Mouse (Mus musculus): ENCODE results near the gene Tenm3.

Tenm3 gene

GRCm38 (mm10) chr8:48236968-48237367, 606.8 kb downstream of the Tenm3 start:
- no peak for DNase-seq

- no peak for DNase-seq
Observed at GRCm38 (mm10) chr8:48232927-48233326, 610.8 kb downstream of the Tenm3 start.

- DNase-seq = no peak
Observed at GRCm38 (mm10) chr8:48231882-48232281, 611.9 kb downstream of the Tenm3 start.

- DNase-seq = no peak
Observed at GRCm38 (mm10) chr8:48231389-48231788, 612.4 kb downstream of the Tenm3 start.

GRCm38 (mm10) chr8:48228676-48229075, 615.1 kb downstream of the Tenm3 start:
- no peak for DNase-seq

GRCm38 (mm10) chr8:48224753-48225152, 619.0 kb downstream of the Tenm3 start:
- no peak for DNase-seq

GRCm38 (mm10) chr8:48222429-48222769, 621.4 kb downstream of the Tenm3 start:
- peak; percentile 68 for DNase-seq

- no peak for DNase-seq
Observed at GRCm38 (mm10) chr8:48221724-48222428, 621.9 kb downstream of the Tenm3 start.

- DNase-seq = no peak
Observed at GRCm38 (mm10) chr8:48221304-48221703, 622.4 kb downstream of the Tenm3 start.

GRCm38 (mm10) chr8:48220529-48221181, 623.1 kb downstream of the Tenm3 start:
- no peak for DNase-seq

GRCm38 (mm10) chr8:48215071-48215501, 628.7 kb downstream of the Tenm3 start:
- peak; percentile 81 for DNase-seq

- DNase-seq = no peak
Observed at GRCm38 (mm10) chr8:48214386-48214785, 629.4 kb downstream of the Tenm3 start.

- no peak for DNase-seq
Observed at GRCm38 (mm10) chr8:48211931-48212330, 631.8 kb downstream of the Tenm3 start.

GRCm38 (mm10) chr8:48207567-48207966, 636.2 kb downstream of the Tenm3 start:
- peak; percentile 35 for DNase-seq

- DNase-seq = no peak
Observed at GRCm38 (mm10) chr8:48206922-48207321, 636.8 kb downstream of the Tenm3 start.

GRCm38 (mm10) chr8:48204838-48205345, 638.9 kb downstream of the Tenm3 start:
- no peak for DNase-seq

- no peak for DNase-seq
Observed at GRCm38 (mm10) chr8:48204114-48204837, 639.5 kb downstream of the Tenm3 start.

GRCm38 (mm10) chr8:48203611-48204010, 640.1 kb downstream of the Tenm3 start:
- no peak for DNase-seq

GRCm38 (mm10) chr8:48203161-48203560, 640.6 kb downstream of the Tenm3 start:
- DNase-seq = no peak

- no peak for DNase-seq
Observed at GRCm38 (mm10) chr8:48202632-48203031, 641.1 kb downstream of the Tenm3 start.

GRCm38 (mm10) chr8:48199171-48199570, 644.6 kb downstream of the Tenm3 start:
- DNase-seq = no peak

GRCm38 (mm10) chr8:48195971-48196370, 647.8 kb downstream of the Tenm3 start:
- DNase-seq = no peak

GRCm38 (mm10) chr8:48188586-48188985, 655.2 kb downstream of the Tenm3 start:
- DNase-seq = no peak

GRCm38 (mm10) chr8:48183758-48184157, 660.0 kb downstream of the Tenm3 start:
- no peak for DNase-seq

Measured in layer of hippocampus, adult 9-11 months (tissue).